Mouse (Mus musculus) heart, embryonic 13.5 days (tissue): ENCODE measurements around the gene B3gat2. TPM values are rescaled to one million over a fixed set of nuclear protein-coding genes. Genes with fewer than 3 reads are reported as not detected.

ENCODE experiments used
- ATAC-seq: fragments of 200-750 bp; cut with Nextera tagmentation; 2 replicates; pipeline ENCODE4 v1.8.0; 2017; ENCODE audit warnings: moderate TSS enrichment; ENCODE audit not compliant: insufficient number of reproducible peaks, low FRiP score, low TSS enrichment; ENCODE audit errors: extremely low read depth
- H3K27ac ChIP-seq: fragments of 300-500 bp; sonication (generic); replicated peaks from 2 replicates; pipeline ENCODE4 v1.5.1; 2015; ENCODE audit warnings: moderate library complexity, mild to moderate bottlenecking, inconsistent platforms
- H3K27me3 ChIP-seq: fragments of 300-500 bp; sonication (generic); replicated peaks from 2 replicates; pipeline ENCODE4 v1.6.1; 2015; ENCODE audit warnings: mild to moderate bottlenecking, inconsistent platforms
- H3K36me3 ChIP-seq: fragments of 300-500 bp; sonication (generic); 2 replicates; pipeline ENCODE4 v1.6.1; 2015; ENCODE audit warnings: mild to moderate bottlenecking, inconsistent platforms
- H3K4me1 ChIP-seq: fragments of 300-500 bp; sonication (generic); 2 replicates; pipeline ENCODE4 v1.6.1; 2015; ENCODE audit warnings: inconsistent platforms
- H3K4me2 ChIP-seq: fragments of 300-500 bp; sonication (generic); 2 replicates; pipeline ENCODE4 v1.6.1; 2015; ENCODE audit warnings: inconsistent platforms, mild to moderate bottlenecking, moderate library complexity
- H3K4me3 ChIP-seq: fragments of 300-500 bp; sonication (generic); 2 replicates; pipeline ENCODE4 v1.5.1; 2015; ENCODE audit warnings: moderate library complexity, mild to moderate bottlenecking, inconsistent platforms
- H3K9ac ChIP-seq: fragments of 300-500 bp; sonication (generic); 2 replicates; pipeline ENCODE4 v1.6.1; 2015; ENCODE audit warnings: inconsistent platforms, mild to moderate bottlenecking, moderate library complexity
- H3K9me3 ChIP-seq: fragments of 300-500 bp; sonication (generic); 2 replicates; pipeline ENCODE4 v1.6.1; 2016; ENCODE audit warnings: inconsistent platforms
- WGBS: fragments of 180-500 bp; shearing (Covaris S2); methylation state at CpG from one replicate; pipeline ENCODE4 v1.1.7; 2015; ENCODE audit warnings: mixed read lengths; 5-methylcytosine and 5-hydroxymethylcytosine counted together
- polyA plus RNA-seq: library from polyadenylated mRNA; unstranded; fragments of >200 nt; fragmentation: Nextera tagmentation; extraction: Ambion mirVana; gene quantifications from 2 replicates; pipeline ENCODE4 v1.2.1, GENCODE M21; 2015

B3gat2 gene
- polyA plus RNA-seq, 1 experiment from 2014 or later = 0.41 TPM

- H3K4me1 ChIP-seq = no peaks in the 10 kb centered on the region
- H3K4me2 ChIP-seq = no peak overlapping the region
- H3K4me3 ChIP-seq = no peak overlapping the region
- no peak overlapping the region for H3K9ac ChIP-seq
- peaks cover 58% of the 10 kb centered on the region for H3K36me3 ChIP-seq
- H3K27ac ChIP-seq = no peak overlapping the region
- ATAC-seq = no peak
- H3K27me3 ChIP-seq = no peaks in the 10 kb centered on the region
- H3K9me3 ChIP-seq = no peaks in the 10 kb centered on the region
These were observed 79.4 kb downstream of the B3gat2 start for GRCm38 (mm10) chr1:23840924-23841323.

- H3K27ac ChIP-seq = no peak overlapping the region
- ATAC-seq = no peak
- peaks cover 71% of the 10 kb centered on the region for H3K36me3 ChIP-seq
- H3K4me2 ChIP-seq = no peak overlapping the region
- 74% methylated on average over 3 of the region's 3 CpGs for whole genome bisulfite sequencing
- H3K9me3 ChIP-seq = no peaks in the 10 kb centered on the region
- no peaks in the 10 kb centered on the region for H3K4me1 ChIP-seq
- no peaks in the 10 kb centered on the region for H3K27me3 ChIP-seq
- H3K9ac ChIP-seq = no peak overlapping the region
- no peak overlapping the region for H3K4me3 ChIP-seq
These were observed 81.1 kb downstream of the B3gat2 start for GRCm38 (mm10) chr1:23842629-23843028.

- peaks cover 82% of the 10 kb centered on the region for H3K36me3 ChIP-seq
- H3K27me3 ChIP-seq = no peaks in the 10 kb centered on the region
- H3K9me3 ChIP-seq = no peaks in the 10 kb centered on the region
- 80% methylated on average over 7 of the region's 7 CpGs for WGBS
- no peak overlapping the region for H3K9ac ChIP-seq
- ATAC-seq = no peak
- H3K27ac ChIP-seq = no peak overlapping the region
- H3K4me1 ChIP-seq = no peaks in the 10 kb centered on the region
- H3K4me3 ChIP-seq = no peak overlapping the region
- H3K4me2 ChIP-seq = no peak overlapping the region
These were observed 82.2 kb downstream of the B3gat2 start for GRCm38 (mm10) chr1:23843790-23844189.

GRCm38 (mm10) chr1:23845007-23845406 lies 83.5 kb downstream of the B3gat2 start:
- H3K36me3 ChIP-seq = peaks cover 76% of the 10 kb centered on the region
- no peaks in the 10 kb centered on the region for H3K4me1 ChIP-seq
- H3K4me2 ChIP-seq = no peak overlapping the region
- H3K9ac ChIP-seq = no peak overlapping the region
- no peaks in the 10 kb centered on the region for H3K27me3 ChIP-seq
- H3K9me3 ChIP-seq = no peaks in the 10 kb centered on the region
- H3K27ac ChIP-seq = no peak overlapping the region
- H3K4me3 ChIP-seq = no peak overlapping the region
- WGBS = 92% methylated on average over 10 of the region's 10 CpGs
- no peak for ATAC-seq

- H3K27me3 ChIP-seq = no peaks in the 10 kb centered on the region
- no peaks in the 10 kb centered on the region for H3K9me3 ChIP-seq
- no peak overlapping the region for H3K27ac ChIP-seq
- no peaks in the 10 kb centered on the region for H3K4me1 ChIP-seq
- ATAC-seq = no peak
- no peak overlapping the region for H3K9ac ChIP-seq
- H3K4me2 ChIP-seq = no peak overlapping the region
- peaks cover 78% of the 10 kb centered on the region for H3K36me3 ChIP-seq
- WGBS = 80% methylated on average over 10 of the region's 10 CpGs
- H3K4me3 ChIP-seq = no peak overlapping the region
These were observed 84.6 kb downstream of the B3gat2 start for GRCm38 (mm10) chr1:23846044-23846680.

- Histone ChIP-seq H3K4me1 (no peaks in the 10 kb centered on the region), H3K4me3 (no peak overlapping the region), H3K27me3 (no peaks in the 10 kb centered on the region), H3K9ac (no peak overlapping the region), H3K4me2 (no peak overlapping the region), H3K9me3 (no peaks in the 10 kb centered on the region), H3K36me3 (peaks cover 78% of the 10 kb centered on the region), H3K27ac (no peak overlapping the region)
- WGBS = 79% methylated on average over 3 of the region's 3 CpGs
- no peak for ATAC-seq
These were observed 94.1 kb downstream of the B3gat2 start for GRCm38 (mm10) chr1:23855623-23856022.

- WGBS = 88% methylated on average over 2 of the region's 2 CpGs
- no peak for ATAC-seq
- H3K27me3 ChIP-seq = no peaks in the 10 kb centered on the region
These were observed 99.4 kb downstream of the B3gat2 start for GRCm38 (mm10) chr1:23860944-23861343.

GRCm38 (mm10) chr1:23865566-23865965 lies 104.0 kb downstream of the B3gat2 start:
- WGBS = 85% methylated on average over 7 of the region's 7 CpGs
- Histone ChIP-seq H3K4me3 (no peak overlapping the region), H3K27me3 (no peaks in the 10 kb centered on the region), H3K4me1 (no peaks in the 10 kb centered on the region), H3K9me3 (no peaks in the 10 kb centered on the region), H3K27ac (no peak overlapping the region), H3K9ac (no peak overlapping the region), H3K4me2 (no peak overlapping the region), H3K36me3 (peaks cover 35% of the 10 kb centered on the region)
- ATAC-seq = no peak

More at GRCm38 (mm10) chr1:23860944-23861343, 99.4 kb downstream of the B3gat2 start:
- Histone ChIP-seq H3K4me2 (no peak overlapping the region), H3K36me3 (peaks cover 59% of the 10 kb centered on the region), H3K9ac (no peak overlapping the region), H3K27ac (no peak overlapping the region), H3K4me3 (no peak overlapping the region), H3K9me3 (no peaks in the 10 kb centered on the region), H3K4me1 (no peaks in the 10 kb centered on the region)

- H3K4me3 ChIP-seq = no peak overlapping the region
- ATAC-seq = no peak
- WGBS = 57% methylated on average over 2 of the region's 2 CpGs
These were observed 105.9 kb downstream of the B3gat2 start for GRCm38 (mm10) chr1:23867350-23867862.

GRCm38 (mm10) chr1:23872194-23872593 lies 110.6 kb downstream of the B3gat2 start:
- H3K36me3 ChIP-seq = peaks cover 57% of the 10 kb centered on the region
- no peak overlapping the region for H3K4me3 ChIP-seq
- no peak overlapping the region for H3K4me2 ChIP-seq
- no peak overlapping the region for H3K9ac ChIP-seq
- H3K9me3 ChIP-seq = no peaks in the 10 kb centered on the region
- H3K27ac ChIP-seq = no peak overlapping the region
- WGBS = 100% methylated on average over 1 of the region's 1 CpGs
- H3K27me3 ChIP-seq = no peaks in the 10 kb centered on the region
- no peak for ATAC-seq
- 0 out of 2 replicates have a peak, but pooled peaks cover 2% of the 10 kb centered on the region for H3K4me1 ChIP-seq

More at GRCm38 (mm10) chr1:23867350-23867862, 105.9 kb downstream of the B3gat2 start:
- Histone ChIP-seq H3K9ac (no peak overlapping the region), H3K27me3 (no peaks in the 10 kb centered on the region), H3K4me2 (no peak overlapping the region), H3K9me3 (no peaks in the 10 kb centered on the region), H3K36me3 (peaks cover 47% of the 10 kb centered on the region), H3K27ac (no peak overlapping the region), H3K4me1 (no peaks in the 10 kb centered on the region)

- no peak for ATAC-seq
- H3K9me3 ChIP-seq = no peaks in the 10 kb centered on the region
- no peak overlapping the region for H3K4me3 ChIP-seq
- no peaks in the 10 kb centered on the region for H3K36me3 ChIP-seq
- H3K4me2 ChIP-seq = no peak overlapping the region
- 90% methylated on average over 1 of the region's 1 CpGs for WGBS
- H3K27me3 ChIP-seq = no peaks in the 10 kb centered on the region
- H3K27ac ChIP-seq = no peak overlapping the region
- no peak overlapping the region for H3K9ac ChIP-seq
- H3K4me1 ChIP-seq = no peaks in the 10 kb centered on the region
These were observed 121.1 kb downstream of the B3gat2 start for GRCm38 (mm10) chr1:23882681-23883080.

- Histone ChIP-seq H3K36me3 (no peaks in the 10 kb centered on the region), H3K27ac (no peak overlapping the region), H3K4me1 (no peaks in the 10 kb centered on the region), H3K4me3 (no peak overlapping the region), H3K9ac (no peak overlapping the region), H3K9me3 (no peaks in the 10 kb centered on the region), H3K4me2 (no peak overlapping the region), H3K27me3 (no peaks in the 10 kb centered on the region)
- 77% methylated on average over 2 of the region's 2 CpGs for WGBS
- ATAC-seq = no peak
These were observed 122.6 kb downstream of the B3gat2 start for GRCm38 (mm10) chr1:23884087-23884668.
